In genomic region chr11:75733227-75733940, GRCm38 (mm10) we compare ENCODE assay signal across 8 mouse cellular contexts. TPM values are rescaled to one million over a fixed set of nuclear protein-coding genes. Genes with fewer than 3 reads are reported as not detected.
DNase-seq lines count a peak whose midpoint lies in the region; ATAC-seq and TF ChIP-seq lines count a peak whose summit lies in the region.

No protein-coding gene starts in this region.

- in situ Hi-C loops in CH12.LX (cut with MboI; ENCODE audit: low pct_ligation_motif_present, low pct_unique_long_range_greater_than_20kb, low sequenced_read_pairs), result no loop called here

- H3K27me3 ChIP-seq in CH12.LX (replicated peaks), result no peaks in the 10 kb centered on the region
- H3K27me3 ChIP-seq in heart, embryonic 13.5 days (replicated peaks), result no peaks in the 10 kb centered on the region
- H3K27me3 ChIP-seq in lung, embryonic 16.5 days (ENCODE audit: control insufficient read depth, insufficient read depth, low read depth, low read length), result no peaks in the 10 kb centered on the region

- H3K9ac ChIP-seq in CH12.LX (ENCODE audit: insufficient read depth, low read depth), result peak overlapping the region; percentile 99
- peak overlapping the region; percentile 100 for H3K9ac ChIP-seq in heart, embryonic 13.5 days
- H3K9ac ChIP-seq in lung, embryonic 16.5 days (ENCODE audit: low read length), result peak overlapping the region; percentile 100

- TF ChIP-seq RAD21 in CH12.LX (IDR thresholded peaks at IDR 0.05; ENCODE audit: low read depth, low read length), result no peak

- TF ChIP-seq EP300 in CH12.LX (IDR thresholded peaks at IDR 0.05; ENCODE audit: low read length), result no peak

- H3K4me3 ChIP-seq in CH12.LX (replicated peaks in 1 of 3; ENCODE audit: low read depth in 2 of 3, low read length in 2 of 3, poor library complexity in 1 of 3), result peak overlapping the region; percentile 84 to 96 (median 85)
- H3K4me3 ChIP-seq in heart, embryonic 13.5 days, result peak overlapping the region; percentile 96
- peak overlapping the region; percentile 89 for H3K4me3 ChIP-seq in lung, embryonic 16.5 days (ENCODE audit: low read length)

- H3K79me2 ChIP-seq in CH12.LX (replicated peaks; ENCODE audit: control insufficient read depth, extremely low read depth, insufficient read depth, poor library complexity, severe bottlenecking), result peaks cover 54% of the 10 kb centered on the region

- TF ChIP-seq CTCF in CH12.LX (conservative IDR thresholded peaks at IDR 0.05 in 1 of 2, IDR thresholded peaks at IDR 0.05 in 1 of 2; ENCODE audit: low read depth in 2 of 2, low read length in 2 of 2), result no peak

- peak; percentile 55 for DNase-seq in CH12.LX (ENCODE audit: extremely low read depth)
- DNase-seq in adrenal gland, postnatal 14 days, result peak; percentile 85
- DNase-seq in layer of hippocampus, adult 8-10 months (ENCODE audit: low spot score in 2 of 2), result peak; percentile 46 to 58
- DNase-seq in ovary, postnatal 14 days (ENCODE audit: low spot score), result peak; percentile 70
- DNase-seq in thymus, postnatal 4 days, result peak; percentile 82

- dilution Hi-C loops in CH12.LX (cut with MboI; ENCODE audit: extremely low pct_ligation_motif_present, extremely low pct_unique_long_range_greater_than_20kb, low sequenced_read_pairs), result no loop called here

- under 1% methylated on average over 47 of the region's 52 CpGs for WGBS in heart, embryonic 13.5 days
- 0% methylated on average over 49 of the region's 52 CpGs for WGBS in lung, embryonic 16.5 days

- ATAC-seq in erythroid progenitor cell, adult 5-6 weeks (replicated peaks; ENCODE audit: low FRiP score, poor library complexity, severe bottlenecking), result peak; percentile 75
- ATAC-seq in heart, embryonic 13.5 days (ENCODE audit: extremely low read depth, insufficient number of reproducible peaks, low FRiP score, low TSS enrichment), result peak; percentile 37
- ATAC-seq in lung, embryonic 16.5 days (ENCODE audit: low read depth), result peak; percentile 65

- peak overlapping the region; percentile 90 for H3K27ac ChIP-seq in CH12.LX (ENCODE audit: insufficient read depth, low read depth)
- H3K27ac ChIP-seq in heart, embryonic 13.5 days (replicated peaks), result peak overlapping the region; percentile 98
- peak overlapping the region; percentile 93 for H3K27ac ChIP-seq in lung, embryonic 16.5 days (ENCODE audit: low read length)

- H3K4me2 ChIP-seq in CH12.LX (ENCODE audit: insufficient read depth, low read depth, poor library complexity, severe bottlenecking), result peak overlapping the region; percentile 98
- H3K4me2 ChIP-seq in heart, embryonic 13.5 days, result peak overlapping the region; percentile 93
- peak overlapping the region; percentile 76 for H3K4me2 ChIP-seq in lung, embryonic 16.5 days (ENCODE audit: low read depth, low read length)

- H3K36me3 ChIP-seq in CH12.LX (replicated peaks in 1 of 2; ENCODE audit: control insufficient read depth in 1 of 2, insufficient read depth in 1 of 2, low read length in 1 of 2), result peaks cover 0 to 15% of the 10 kb centered on the region in 2 experiments
- peaks cover 8% of the 10 kb centered on the region for H3K36me3 ChIP-seq in heart, embryonic 13.5 days
- H3K36me3 ChIP-seq in lung, embryonic 16.5 days (ENCODE audit: control insufficient read depth, insufficient read depth, low read length), result peaks cover 4% of the 10 kb centered on the region; the same call in 1 of the 2 replicates

- H3K4me1 ChIP-seq in CH12.LX (ENCODE audit: control insufficient read depth in 1 of 2, insufficient read depth in 2 of 2), result peaks cover 18 to 56% of the 10 kb centered on the region in 2 experiments
- H3K4me1 ChIP-seq in heart, embryonic 13.5 days, result peaks cover 56% of the 10 kb centered on the region
- peaks cover 34% of the 10 kb centered on the region for H3K4me1 ChIP-seq in lung, embryonic 16.5 days (replicated peaks; ENCODE audit: control insufficient read depth, insufficient read depth, low read length)

- no peak for TF ChIP-seq POLR2A in CH12.LX (IDR thresholded peaks at IDR 0.05; ENCODE audit: low read depth, low read length)

- no peaks in the 10 kb centered on the region for H3K9me3 ChIP-seq in CH12.LX (replicated peaks; ENCODE audit: low read length)
- H3K9me3 ChIP-seq in heart, embryonic 13.5 days, result no peaks in the 10 kb centered on the region
- no peaks in the 10 kb centered on the region for H3K9me3 ChIP-seq in lung, embryonic 16.5 days (ENCODE audit: control insufficient read depth, low read length)

TF ChIP-seq in CH12.LX, 34 proteins besides CTCF, POLR2A, EP300 and RAD21:
- 0 out of 2 replicates have a peak, but pooled peaks have one; percentile 4 for TF ChIP-seq RCOR1 (conservative IDR thresholded peaks at IDR 0.05; ENCODE audit: low read depth, low read length)
- TF ChIP-seq UBTF (IDR thresholded peaks at IDR 0.05; ENCODE audit: low read depth, low read length), result peak; percentile 41; the same call in 1 of the 2 replicates
- 0 out of 2 replicates have a peak, but pooled peaks have one; percentile 11 for TF ChIP-seq TBP (conservative IDR thresholded peaks at IDR 0.05; ENCODE audit: low read depth, low read length)
- peak; percentile 31; the same call in 1 of the 2 replicates for TF ChIP-seq MAZ (IDR thresholded peaks at IDR 0.05; ENCODE audit: low read depth, low read length)
- TF ChIP-seq HCFC1 (IDR thresholded peaks at IDR 0.05; ENCODE audit: low read depth, low read length), result no peak
- no peak for TF ChIP-seq MXI1 (IDR thresholded peaks at IDR 0.05; ENCODE audit: low read depth, low read length)
- no peak for TF ChIP-seq NELFE (IDR thresholded peaks at IDR 0.05; ENCODE audit: low read depth, low read length)
- no peak for TF ChIP-seq SMC3 (IDR thresholded peaks at IDR 0.05; ENCODE audit: low read depth, low read length)
- no peak for TF ChIP-seq MAFK (IDR thresholded peaks at IDR 0.05; ENCODE audit: insufficient replicate concordance, low read length)
- peak; percentile 30; the same call in 1 of the 2 replicates for TF ChIP-seq SIN3A (IDR thresholded peaks at IDR 0.05; ENCODE audit: low read length)
TF ChIP-seq in CH12.LX: peak in this region for 5.

RNA-seq across cellular contexts. Expression of gene Ywhae, which starts 0.7 kb away (rescaled TPM):
- total RNA-seq in CH12.LX (2012; rRNA removed) (348 and 421 TPM in 2 replicates), CH12.LX (2014; rRNA removed) (129 and 130 TPM in 2 replicates)
- polyA plus RNA-seq in CH12.LX (2012; ENCODE audit: insufficient read length, low read depth), result 1,436 and 1,665 TPM in 2 replicates
- total RNA-seq in adrenal gland, postnatal 14 days (2021), result 585 and 641 TPM in 2 replicates
- total RNA-seq in erythroid progenitor cell, adult 5-6 weeks (2015; ENCODE audit: low replicate concordance), result 147 and 149 TPM in 2 replicates
- 60.1 and 90.8 TPM in 2 replicates for total RNA-seq in erythroid progenitor cell, adult 5-6 weeks (2017; ENCODE audit: low replicate concordance)
- 681 and 729 TPM in 2 replicates for polyA plus RNA-seq in heart, embryonic 13.5 days (2015; fragmentation: Nextera tagmentation; extraction: Ambion mirVana)
- total RNA-seq in layer of hippocampus, adult 8-10 months (2022), result 1,000 to 10,000 TPM; 1,071 to 1,270 (median 1,168) TPM
- 833 and 905 TPM in 2 replicates for polyA plus RNA-seq in lung, embryonic 16.5 days (2015; fragmentation: Nextera tagmentation; extraction: Ambion mirVana)

RNA-seq across cellular contexts. Expression of gene Crk, which starts 54.3 kb away (rescaled TPM):
- 37.8 and 42.2 TPM in 2 replicates for total RNA-seq in CH12.LX (2012; rRNA removed)
- total RNA-seq in CH12.LX (2014; rRNA removed), result 39.9 and 44.3 TPM in 2 replicates
- 44.6 and 46.1 TPM in 2 replicates for polyA plus RNA-seq in CH12.LX (2012; ENCODE audit: insufficient read length, low read depth)
- 100 and 101 TPM in 2 replicates for total RNA-seq in adrenal gland, postnatal 14 days (2021)
- total RNA-seq in erythroid progenitor cell, adult 5-6 weeks (2015; ENCODE audit: low replicate concordance), result 32.1 and 41.5 TPM in 2 replicates
- 43.8 and 83.8 TPM in 2 replicates for total RNA-seq in erythroid progenitor cell, adult 5-6 weeks (2017; ENCODE audit: low replicate concordance)
- polyA plus RNA-seq in heart, embryonic 13.5 days (2015; fragmentation: Nextera tagmentation; extraction: Ambion mirVana), result 84.8 and 93.1 TPM in 2 replicates
- total RNA-seq in layer of hippocampus, adult 8-10 months (2022), result 100 to 1,000 TPM; 111 to 128 (median 120) TPM
- polyA plus RNA-seq in lung, embryonic 16.5 days (2015; fragmentation: Nextera tagmentation; extraction: Ambion mirVana), result 108 and 112 TPM in 2 replicates

Comparison
In these comparisons a context has a peak if more than half of its experiments do, and no peak if none do; other contexts are left out.
1. Peak in every context shown above with its lines: DNase-seq, ATAC-seq, H3K4me3 ChIP-seq and H3K27ac ChIP-seq.